Mouse (Mus musculus) E14TG2a.4 (cell line): ENCODE data around the gene Ptpn13.

Experiments
- H3K27me3 ChIP-seq: 2 replicates; pipeline ENCODE4 v1.6.1; 2014; ENCODE audit warnings: low read length, control low read depth; ENCODE audit not compliant: insufficient read depth
- H3K36me3 ChIP-seq: 2 replicates; pipeline ENCODE4 v1.6.1; 2014; ENCODE audit warnings: low read length, control low read depth; ENCODE audit not compliant: insufficient read depth
- H3K4me1 ChIP-seq: replicated peaks from 2 replicates; pipeline ENCODE4 v1.6.1; 2014; ENCODE audit warnings: low read depth, low read length, control low read depth
- H3K4me3 ChIP-seq: replicated peaks from 2 replicates; pipeline ENCODE4 v1.5.1; 2014; ENCODE audit warnings: mild to moderate bottlenecking, low read length
- H3K9me3 ChIP-seq: 2 replicates; pipeline ENCODE4 v1.6.1; 2014; ENCODE audit warnings: low read length, control low read depth
- CTCF ChIP-seq: conservative IDR thresholded peaks from 2 replicates; pipeline ENCODE4 v1.5.1; 2014; ENCODE audit warnings: low read length
- NANOG ChIP-seq: IDR thresholded peaks from 2 replicates; pipeline ENCODE4 v1.6.1; 2014; ENCODE audit warnings: borderline replicate concordance, low read length, mixed read lengths
- POU5F1 ChIP-seq: IDR thresholded peaks from 2 replicates; pipeline ENCODE4 v1.6.1; 2014; ENCODE audit warnings: low read length, borderline replicate concordance

Gene Ptpn13

DNA sequence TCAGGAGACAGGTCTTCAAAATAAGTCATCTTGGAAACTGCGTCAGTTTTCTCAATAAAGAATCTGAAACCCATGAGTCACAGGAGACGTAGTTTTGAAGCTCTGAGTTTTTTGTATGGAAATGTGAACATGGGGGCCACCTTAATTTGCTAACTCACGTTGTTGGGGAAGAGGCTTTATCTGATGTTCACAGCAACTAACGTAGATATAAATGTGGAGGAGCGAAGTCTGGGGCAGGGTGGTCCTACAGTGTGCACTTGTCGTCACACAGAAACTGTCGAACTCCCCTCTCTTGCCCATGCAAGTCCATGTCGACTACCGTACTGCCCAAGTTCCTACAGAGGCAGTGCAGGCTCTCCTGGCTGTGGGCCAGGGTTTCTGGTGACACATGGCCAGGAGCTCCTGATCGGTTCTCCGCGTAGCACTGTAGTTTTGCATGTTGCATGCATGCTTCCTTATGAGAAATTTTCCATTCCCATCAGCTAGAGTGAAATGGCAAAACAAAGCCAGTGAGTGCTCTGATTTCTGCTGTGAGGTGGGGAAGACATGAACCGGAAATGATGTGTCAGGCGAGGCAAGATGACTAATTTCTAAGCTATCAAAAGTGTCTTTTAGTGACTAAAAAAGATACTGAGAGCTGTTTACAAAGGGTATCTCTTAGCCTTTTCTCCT, 93.9 kb downstream of the Ptpn13 start:
- Histone ChIP-seq H3K36me3 (peaks cover 3% of the 10 kb centered on the region; the same call in 1 of the 2 replicates), H3K9me3 (no peaks in the 10 kb centered on the region), H3K4me3 (no peak overlapping the region), H3K4me1 (0 out of 2 replicates have a peak, but pooled peaks cover 4% of the 10 kb centered on the region), H3K27me3 (no peaks in the 10 kb centered on the region)
- TF ChIP-seq NANOG (no peak), POU5F1 (no peak), CTCF (no peak)

- 0 out of 2 replicates have a peak, but pooled peaks cover 4% of the 10 kb centered on the region for H3K4me1 ChIP-seq
- H3K36me3 ChIP-seq: peaks cover 7% of the 10 kb centered on the region; the same call in 1 of the 2 replicates
- H3K9me3 ChIP-seq: no peaks in the 10 kb centered on the region
- no peak overlapping the region for H3K4me3 ChIP-seq
- TF ChIP-seq NANOG: 0 out of 2 replicates have a peak, but pooled peaks have one; percentile 6
- no peak for TF ChIP-seq POU5F1
- TF ChIP-seq CTCF: no peak
- H3K27me3 ChIP-seq: no peaks in the 10 kb centered on the region
These were observed 97.4 kb downstream of the Ptpn13 start for GRCm38 (mm10) chr5:103522371-103522770.

DNA sequence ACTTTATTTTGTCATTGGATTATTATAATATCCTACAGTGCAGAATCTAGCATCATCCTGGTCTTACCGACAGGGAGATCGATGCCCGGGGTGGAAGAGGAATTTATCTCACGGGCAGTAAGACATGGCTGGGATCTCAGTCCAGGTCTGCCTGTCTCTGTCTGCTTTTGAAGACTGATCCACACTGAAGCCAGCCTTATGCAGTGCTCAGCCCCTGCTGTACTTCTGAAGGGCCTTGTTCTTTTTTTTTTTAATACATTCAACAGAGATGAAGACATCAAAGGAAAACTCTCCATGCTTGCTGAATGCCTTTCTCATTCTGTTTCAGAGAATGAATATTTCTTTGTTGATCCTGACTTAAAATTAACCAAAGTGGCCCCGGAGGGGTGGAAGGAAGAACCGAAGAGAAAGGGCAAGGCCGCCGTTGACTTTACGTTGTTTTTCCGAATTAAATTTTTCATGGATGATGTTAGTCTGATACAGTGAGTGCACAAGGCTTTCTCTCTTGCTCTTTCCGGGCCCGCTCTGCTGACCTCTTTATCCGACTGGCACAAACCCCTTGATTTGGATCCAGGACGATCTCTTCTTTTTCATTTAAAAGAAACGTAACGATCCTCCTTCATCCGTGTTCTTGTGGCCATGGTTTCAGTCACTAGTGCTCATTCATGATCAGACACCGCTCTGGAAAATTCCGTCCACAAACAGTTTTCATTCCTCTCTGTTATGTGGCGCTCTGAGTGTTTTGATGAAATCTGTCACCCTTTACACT, 101.9 kb downstream of the Ptpn13 start:
- Histone ChIP-seq H3K27me3 (no peaks in the 10 kb centered on the region), H3K4me3 (no peak overlapping the region), H3K4me1 (0 out of 2 replicates have a peak, but pooled peaks cover 4% of the 10 kb centered on the region), H3K9me3 (no peaks in the 10 kb centered on the region), H3K36me3 (peaks cover 23% of the 10 kb centered on the region)
- TF ChIP-seq CTCF: no peak
- no peak for TF ChIP-seq POU5F1
- TF ChIP-seq NANOG: no peak

DNA sequence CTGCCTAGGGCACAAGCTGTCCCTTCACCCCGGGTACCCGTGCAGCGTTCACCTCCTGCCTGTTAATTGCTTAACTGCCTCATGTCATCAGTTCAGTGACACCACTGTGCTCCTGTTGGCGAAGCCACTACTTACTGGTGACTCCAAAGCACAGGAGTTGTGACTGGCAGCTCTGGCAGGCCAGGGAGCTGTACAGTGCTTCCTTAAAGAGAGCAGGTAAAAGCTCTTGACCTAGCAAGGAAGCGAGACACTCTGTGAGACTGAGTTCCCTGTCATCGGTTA, 102.4 kb downstream of the Ptpn13 start:
- Histone ChIP-seq H3K4me3 (no peak overlapping the region), H3K4me1 (0 out of 2 replicates have a peak, but pooled peaks cover 2% of the 10 kb centered on the region), H3K9me3 (no peaks in the 10 kb centered on the region), H3K27me3 (no peaks in the 10 kb centered on the region), H3K36me3 (peaks cover 23% of the 10 kb centered on the region)
- no peak for TF ChIP-seq CTCF
- TF ChIP-seq NANOG: no peak

DNA sequence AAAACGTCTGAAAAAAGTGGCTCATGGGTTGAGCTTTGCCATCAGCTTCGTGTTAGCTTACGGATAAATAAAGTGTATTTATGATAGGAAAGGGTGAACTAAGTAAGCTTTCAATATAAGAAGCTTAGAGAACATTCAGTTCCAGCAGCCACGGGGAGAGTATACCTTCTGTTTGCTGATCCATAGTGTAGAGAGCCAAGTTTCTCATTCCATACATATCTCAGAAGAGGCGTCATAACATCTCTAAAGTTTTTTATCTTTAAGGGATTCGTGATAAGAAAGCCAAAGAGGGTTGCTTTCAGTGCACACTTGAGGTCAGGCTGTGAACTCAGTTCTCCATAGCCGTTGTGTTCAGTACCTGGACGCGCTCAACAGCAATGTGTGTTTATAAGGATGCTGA, 105.2 kb downstream of the Ptpn13 start:
- H3K4me1 ChIP-seq: peaks cover 3% of the 10 kb centered on the region; the same call in 1 of the 2 replicates
- H3K9me3 ChIP-seq: no peaks in the 10 kb centered on the region
- H3K27me3 ChIP-seq: no peaks in the 10 kb centered on the region
- H3K36me3 ChIP-seq: peaks cover 20% of the 10 kb centered on the region
- TF ChIP-seq NANOG (no peak), CTCF (no peak), POU5F1 (no peak)
- no peak overlapping the region for H3K4me3 ChIP-seq

DNA sequence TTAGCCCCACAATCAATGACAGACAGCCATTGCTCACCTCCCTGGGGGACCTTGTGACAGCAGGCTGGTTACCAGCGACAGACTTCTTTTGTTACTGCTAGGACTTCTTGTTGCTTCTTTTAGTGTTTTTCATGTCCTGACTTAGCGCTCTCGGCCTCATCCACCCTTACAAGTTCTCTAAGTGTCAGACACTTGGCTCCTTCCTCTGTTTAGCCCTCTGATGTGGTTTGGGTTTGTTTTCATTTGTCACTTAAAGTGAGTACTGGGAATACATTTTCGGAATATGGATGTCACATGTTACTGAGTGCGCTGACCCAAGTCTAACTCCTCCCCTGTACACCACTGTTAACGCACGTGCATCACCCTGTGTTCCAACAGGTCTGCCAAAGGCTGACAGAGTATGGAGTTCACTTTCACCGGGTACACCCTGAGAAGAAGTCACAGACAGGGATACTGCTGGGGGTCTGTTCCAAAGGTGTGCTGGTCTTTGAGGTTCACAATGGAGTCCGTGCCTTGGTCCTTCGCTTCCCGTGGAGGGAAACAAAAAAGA, 107.9 kb downstream of the Ptpn13 start:
- Histone ChIP-seq H3K4me3 (no peak overlapping the region), H3K9me3 (no peaks in the 10 kb centered on the region), H3K27me3 (no peaks in the 10 kb centered on the region), H3K36me3 (peaks cover 17% of the 10 kb centered on the region), H3K4me1 (peaks cover 3% of the 10 kb centered on the region; the same call in 1 of the 2 replicates)
- no peak for TF ChIP-seq CTCF
- TF ChIP-seq NANOG: no peak
- no peak for TF ChIP-seq POU5F1

DNA sequence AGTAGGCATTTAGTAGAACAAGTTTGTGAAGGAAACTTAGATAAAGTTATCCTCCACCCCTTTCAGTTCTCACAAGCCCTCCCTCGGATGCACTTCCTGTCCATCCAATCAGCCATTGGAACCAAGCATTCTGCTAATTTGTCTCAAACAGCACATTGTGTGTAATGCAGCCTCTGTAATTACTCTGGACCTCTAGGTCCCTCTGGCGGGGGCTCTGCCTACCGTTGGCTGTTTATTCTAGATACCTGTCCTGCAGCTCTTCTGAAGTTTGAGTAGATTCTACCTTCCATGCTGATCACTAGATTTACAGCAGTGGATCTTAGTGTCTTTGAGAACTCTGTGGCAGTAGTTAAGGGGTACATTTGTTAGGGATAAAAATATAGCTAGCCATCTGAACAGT, 109.5 kb downstream of the Ptpn13 start:
- H3K4me3 ChIP-seq: no peak overlapping the region
- no peaks in the 10 kb centered on the region for H3K9me3 ChIP-seq
- H3K4me1 ChIP-seq: peaks cover 3% of the 10 kb centered on the region; the same call in 1 of the 2 replicates
- no peaks in the 10 kb centered on the region for H3K27me3 ChIP-seq
- TF ChIP-seq NANOG (no peak), POU5F1 (no peak), CTCF (no peak)
- peaks cover 5% of the 10 kb centered on the region for H3K36me3 ChIP-seq

DNA sequence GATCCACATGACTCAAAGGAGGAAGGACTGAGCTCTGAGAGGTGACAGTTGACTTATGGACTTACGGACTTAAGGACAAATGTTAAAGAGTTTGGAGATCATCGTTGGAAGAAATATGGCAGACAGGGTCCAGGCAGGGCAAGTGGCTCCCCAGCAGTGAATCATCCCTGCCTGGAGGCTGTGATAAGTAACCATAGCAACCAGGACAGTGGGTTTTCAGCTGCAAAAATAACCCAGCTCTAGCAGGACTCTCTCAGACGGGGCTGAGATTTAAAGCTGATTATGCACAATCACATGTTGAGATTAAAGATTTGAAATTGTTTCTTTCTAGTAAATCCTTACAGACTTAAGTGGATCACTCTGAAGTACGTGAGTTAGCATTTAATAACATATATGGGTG, 112.4 kb downstream of the Ptpn13 start:
- no peaks in the 10 kb centered on the region for H3K9me3 ChIP-seq
- H3K27me3 ChIP-seq: no peaks in the 10 kb centered on the region
- peaks cover 3% of the 10 kb centered on the region; the same call in 1 of the 2 replicates for H3K4me1 ChIP-seq
- no peak for TF ChIP-seq CTCF
- no peak for TF ChIP-seq POU5F1
- TF ChIP-seq NANOG: no peak
- no peak overlapping the region for H3K4me3 ChIP-seq
- H3K36me3 ChIP-seq: peaks cover 9% of the 10 kb centered on the region
